Mouse (Mus musculus) MEL (cell line): ENCODE measurements around the gene Rftn1.
A peak's percentile ranks its signal among the peaks of the same experiment; 100 is the strongest.

Experiments used
- CTCF ChIP-seq, 3 experiments: IDR thresholded peaks in 2 of 3; conservative IDR thresholded peaks in 1 of 3; 2 replicates each; pipeline ENCODE4 v1.5.1; 2011 to 2012; ENCODE audit warnings: low read length in 3 of 3, low read depth in 2 of 3, mild to moderate bottlenecking in 2 of 3, improper control_type of control experiment in 1 of 3, inconsistent platforms in 1 of 3, mixed read lengths in 1 of 3, moderate library complexity in 1 of 3; ENCODE audit not compliant: control insufficient read depth in 1 of 3, insufficient read depth in 1 of 3, poor library complexity in 1 of 3, severe bottlenecking in 1 of 3
- E2F4 ChIP-seq: IDR thresholded peaks from 2 replicates; pipeline ENCODE4 v1.6.1; 2011; ENCODE audit warnings: low read depth, low read length, improper control_type of control experiment, borderline replicate concordance
- EP300 ChIP-seq, 2 experiments: IDR thresholded peaks; 2 replicates each; pipeline ENCODE4 v1.6.1; 2011; ENCODE audit warnings: improper control_type of control experiment in 2 of 2, low read length in 2 of 2, low read depth in 1 of 2, mild to moderate bottlenecking in 1 of 2
- MEF2A ChIP-seq: IDR thresholded peaks from 2 replicates; pipeline ENCODE4 v1.6.1; 2014; ENCODE audit warnings: low read depth, mild to moderate bottlenecking, inconsistent platforms, low read length, improper control_type of control experiment; ENCODE audit not compliant: poor library complexity, insufficient replicate concordance, severe bottlenecking; ENCODE audit errors: extremely low read depth
- NELFE ChIP-seq: IDR thresholded peaks from 2 replicates; pipeline ENCODE4 v1.6.1; 2011; ENCODE audit warnings: low read depth, low read length, improper control_type of control experiment
- POLR2A ChIP-seq, 2 experiments: IDR thresholded peaks; 2 replicates each; pipeline ENCODE4 v1.6.1; 2011 to 2012; ENCODE audit warnings: low read length in 2 of 2, mild to moderate bottlenecking in 2 of 2, control low read depth in 1 of 2, improper control_type of control experiment in 1 of 2, low read depth in 1 of 2, moderate library complexity in 1 of 2; ENCODE audit not compliant: control insufficient read depth in 1 of 2, insufficient read depth in 1 of 2, poor library complexity in 1 of 2
- RCOR1 ChIP-seq: IDR thresholded peaks from 2 replicates; pipeline ENCODE4 v1.6.1; 2012; ENCODE audit warnings: low read depth, mild to moderate bottlenecking, inconsistent platforms, low read length, improper control_type of control experiment
- TAL1 ChIP-seq: IDR thresholded peaks from 2 replicates; pipeline ENCODE4 v1.6.1; 2012; ENCODE audit warnings: mild to moderate bottlenecking, inconsistent platforms, low read length, moderate library complexity, mixed read lengths
- TCF12 ChIP-seq: IDR thresholded peaks from 2 replicates; pipeline ENCODE4 v1.6.1; 2014; ENCODE audit warnings: low read depth, mild to moderate bottlenecking, inconsistent platforms, low read length, improper control_type of control experiment, moderate library complexity
- USF2 ChIP-seq, 2 experiments: IDR thresholded peaks; 2 replicates each; pipeline ENCODE4 v1.6.1; 2011 to 2012; ENCODE audit warnings: improper control_type of control experiment in 2 of 2, low read length in 2 of 2, borderline replicate concordance in 1 of 2, inconsistent platforms in 1 of 2, low read depth in 1 of 2, mild to moderate bottlenecking in 1 of 2; ENCODE audit not compliant: insufficient read depth in 1 of 2

- TF ChIP-seq POLR2A (IDR thresholded peaks at IDR 0.05; ENCODE audit: control insufficient read depth in 1 of 2, insufficient read depth in 1 of 2, low read depth in 1 of 2, low read length in 2 of 2, poor library complexity in 1 of 2) (no peak), TAL1 (peak; percentile 23; the same call in 1 of the 2 replicates), CTCF (IDR thresholded peaks at IDR 0.05 in 2 of 3, conservative IDR thresholded peaks at IDR 0.05 in 1 of 3; ENCODE audit: control insufficient read depth in 1 of 3, insufficient read depth in 1 of 3, low read depth in 2 of 3, low read length in 3 of 3, poor library complexity in 1 of 3, severe bottlenecking in 1 of 3) (no peak), MEF2A (peak; percentile 46; the same call in 1 of the 2 replicates), USF2 (IDR thresholded peaks at IDR 0.05; ENCODE audit: borderline replicate concordance in 1 of 2, insufficient read depth in 1 of 2, low read depth in 1 of 2, low read length in 2 of 2) (no peak), EP300 (IDR thresholded peaks at IDR 0.05; ENCODE audit: low read depth in 1 of 2, low read length in 2 of 2) (peak; percentile 74 to 80), NELFE (no peak), E2F4 (no peak), TCF12 (peak; percentile 63), RCOR1 (peak; percentile 50; the same call in 1 of the 2 replicates)
Measured at GRCm38 (mm10) chr17:50197572-50197971, 7.1 kb upstream of the Rftn1 start.
